Comparison of ENCODE assay signal across 8 mouse cellular contexts in the genomic region with DNA sequence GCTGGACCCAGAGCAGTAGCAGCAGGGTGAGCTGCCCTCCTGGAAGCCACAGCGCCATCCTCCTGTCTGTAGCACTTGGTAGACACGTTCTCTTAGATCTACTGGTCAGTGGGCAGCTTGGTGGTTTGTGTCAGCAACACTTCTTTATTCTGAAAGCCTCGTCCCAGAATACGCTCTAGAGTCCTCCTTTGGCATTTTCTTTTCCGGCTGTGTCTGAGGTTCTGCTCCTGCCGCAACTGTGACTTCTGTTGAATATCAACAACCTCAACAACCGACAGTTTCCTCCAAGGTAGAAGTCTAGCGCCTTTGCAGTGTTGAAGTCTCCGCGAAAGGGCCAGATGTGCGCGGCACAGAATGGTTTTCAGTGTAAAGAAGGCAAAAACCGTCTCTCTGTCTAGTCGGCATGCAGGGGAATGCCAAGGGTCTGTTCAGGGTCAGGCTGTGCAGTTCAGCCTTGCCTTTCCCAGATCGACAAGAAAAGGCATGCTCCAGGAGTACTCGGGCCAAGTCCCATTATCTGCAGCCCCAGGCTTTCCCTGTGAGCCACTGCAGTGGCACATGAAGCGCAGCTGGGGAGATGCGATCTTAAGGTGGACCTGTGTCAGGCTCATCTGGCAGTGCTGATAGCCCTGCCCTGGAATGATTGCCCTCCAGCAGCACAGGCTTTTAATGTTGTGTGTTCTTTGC. TPM values are rescaled to one million over a fixed set of nuclear protein-coding genes. Genes with fewer than 3 reads are reported as not detected.
DNase-seq lines count a peak whose midpoint lies in the region; ATAC-seq lines count a peak whose summit lies in the region.

A gene (minus strand): TSS at position 548 of the 687 bp plus-strand sequence.

- intact Hi-C loops in left cerebral cortex, postnatal 4 days (cut with DNase I), result no loop called here

- DNase-seq in B cell, adult 2 months, result peak; percentile 19 to 26
- peak; percentile 44 for DNase-seq in adrenal gland, adult 2 months
- DNase-seq in heart, adult 18-20 months, result peak; percentile 58 to 79
- peak; percentile 44 to 57 for DNase-seq in kidney, postnatal 4 days
- peak; percentile 27 for DNase-seq in ovary, postnatal 10 days (ENCODE audit: low spot score)
- DNase-seq in left cerebral cortex, postnatal 4 days, result no peak
- no peak for DNase-seq in right cerebral cortex, postnatal 14 days

- ATAC-seq in activated CD4-positive, CD25-positive, alpha-beta regulatory T cell, adult 4 months, result no peak

RNA-seq across cellular contexts. Expression of the gene that starts here (rescaled TPM):
- total RNA-seq in adrenal gland, adult 2 months (2021), result 1 to 10 TPM; 4.8 to 6.4 TPM
- polyA plus RNA-seq in adrenal gland, adult 2 months (2012; rRNA removed), result 0.91 and 1.6 TPM in 2 replicates
- total RNA-seq in heart, adult 18-20 months (2021), result 10 to 100 TPM; 18.7 to 21.8 TPM
- total RNA-seq in left cerebral cortex, postnatal 4 days (2021), result not detected
- 1 to 10 TPM; 1.5 to 1.6 TPM for polyA plus RNA-seq in activated CD4-positive, CD25-positive, alpha-beta regulatory T cell, adult 4 months (2017; shearing (Covaris generic))

Comparison
In these comparisons a context has a peak if more than half of its experiments do, and no peak if none do; other contexts are left out.
1. RNA of the gene that starts here (total RNA-seq): 18.7 to 21.8 TPM in heart, adult 18-20 months and 4.8 to 6.4 TPM in adrenal gland, adult 2 months; not detected in left cerebral cortex, postnatal 4 days; every median in the first group is over 4 times any median in the second.
2. DNase-seq: peak in B cell, adult 2 months (2 of 2), adrenal gland, adult 2 months (single experiment), heart, adult 18-20 months (2 of 2), kidney, postnatal 4 days (2 of 2) and ovary, postnatal 10 days (single experiment); none in left cerebral cortex, postnatal 4 days (single experiment) and right cerebral cortex, postnatal 14 days (single experiment).